Mouse (Mus musculus): ENCODE data around the gene Mycbp2.

GRCm38 (mm10) chr14:103070790-103071189, 275.8 kb downstream of the Mycbp2 start:
- TF ChIP-seq CTCF (conservative IDR thresholded peaks at IDR 0.05; ENCODE audit: low read length) (no peak), POU5F1 (IDR thresholded peaks at IDR 0.05; ENCODE audit: borderline replicate concordance, low read length) (no peak)

Data from E14TG2a.4 (cell line).